ENCODE assay signal across 27 mouse cellular contexts in the genomic region with DNA sequence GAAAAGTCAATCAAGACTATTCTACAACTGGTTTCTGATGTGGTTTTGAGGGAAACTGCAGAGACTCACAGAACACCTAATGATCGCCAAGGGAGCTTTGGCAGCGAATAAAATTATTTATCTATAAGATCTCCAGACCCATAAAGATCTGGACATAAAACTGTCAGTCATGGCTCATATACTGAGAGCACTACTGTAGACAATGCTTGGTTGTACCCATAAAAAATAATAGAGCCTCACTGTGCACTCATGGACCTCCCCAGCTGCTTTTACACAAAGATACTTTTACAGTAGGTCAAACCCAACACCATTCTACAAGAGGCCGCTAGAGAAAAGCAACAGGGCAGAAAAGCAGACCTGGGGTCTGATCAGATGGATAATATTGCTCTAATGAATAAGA.
DNase-seq lines count a peak whose midpoint lies in the region; ATAC-seq lines count a peak whose summit lies in the region.
"Had no signal": no experiment of that assay in that cellular context is flagged by ENCODE, and none has a peak within 500 bp of the region (broad histone marks: within the 10 kb centered on the region; RNA-seq: fewer than 3 reads in every experiment).

No protein-coding gene starts in this region.

- no peak overlapping the region for H3K9ac ChIP-seq in kidney, embryonic 16.5 days (replicated peaks; ENCODE audit: low read length)
- no peak overlapping the region for H3K9ac ChIP-seq in neural tube, embryonic 12.5 days
- no peak overlapping the region for H3K9ac ChIP-seq in neural tube, embryonic 14.5 days (replicated peaks; ENCODE audit: low read depth, low read length)
- H3K9ac ChIP-seq: embryonic facial prominence, embryonic 13.5 days; forebrain, embryonic 12.5 days; forebrain, embryonic 15.5 days; heart, embryonic 13.5 days; hindbrain, embryonic 14.5 days had no signal

- H3K4me3 ChIP-seq in kidney, embryonic 16.5 days (ENCODE audit: low read length) = no peak overlapping the region
- no peak overlapping the region for H3K4me3 ChIP-seq in neural tube, embryonic 12.5 days
- no peak overlapping the region for H3K4me3 ChIP-seq in neural tube, embryonic 14.5 days (ENCODE audit: low read depth, low read length)
- H3K4me3 ChIP-seq: embryonic facial prominence, embryonic 10.5 days; embryonic facial prominence, embryonic 13.5 days; erythroblast, embryonic 14.5 days; forebrain, embryonic 12.5 days; forebrain, embryonic 15.5 days; heart, adult 2 months; heart, embryonic 10.5 days; heart, embryonic 13.5 days had no signal

- H3K27me3 ChIP-seq in kidney, embryonic 16.5 days (ENCODE audit: insufficient read depth, low read length) = no peaks in the 10 kb centered on the region
- no peaks in the 10 kb centered on the region for H3K27me3 ChIP-seq in neural tube, embryonic 12.5 days (replicated peaks)
- no peaks in the 10 kb centered on the region for H3K27me3 ChIP-seq in neural tube, embryonic 14.5 days (ENCODE audit: control insufficient read depth, insufficient read depth, low read length)
- H3K27me3 ChIP-seq: embryonic facial prominence, embryonic 13.5 days; forebrain, embryonic 12.5 days; forebrain, embryonic 15.5 days; heart, embryonic 13.5 days had no signal

- H3K27ac ChIP-seq in kidney, embryonic 16.5 days (ENCODE audit: low read length) = no peak overlapping the region
- no peak overlapping the region for H3K27ac ChIP-seq in neural tube, embryonic 12.5 days
- no peak overlapping the region for H3K27ac ChIP-seq in neural tube, embryonic 14.5 days (ENCODE audit: low read depth, low read length)
- H3K27ac ChIP-seq: embryonic facial prominence, embryonic 10.5 days; embryonic facial prominence, embryonic 13.5 days; forebrain, embryonic 12.5 days; forebrain, embryonic 15.5 days; heart, adult 2 months; heart, embryonic 10.5 days; heart, embryonic 13.5 days; hindbrain, embryonic 14.5 days had no signal

- no peaks in the 10 kb centered on the region for H3K36me3 ChIP-seq in kidney, embryonic 16.5 days (ENCODE audit: insufficient read depth, low read length)
- H3K36me3 ChIP-seq in neural tube, embryonic 12.5 days = no peaks in the 10 kb centered on the region
- H3K36me3 ChIP-seq in neural tube, embryonic 14.5 days (ENCODE audit: control insufficient read depth, insufficient read depth, low read length) = no peaks in the 10 kb centered on the region
- H3K36me3 ChIP-seq: embryonic facial prominence, embryonic 10.5 days; embryonic facial prominence, embryonic 13.5 days; forebrain, embryonic 12.5 days; forebrain, embryonic 15.5 days; heart, embryonic 10.5 days; heart, embryonic 13.5 days had no signal

- H3K4me2 ChIP-seq in kidney, embryonic 16.5 days (replicated peaks; ENCODE audit: low read depth, low read length) = no peak overlapping the region
- H3K4me2 ChIP-seq in neural tube, embryonic 12.5 days (replicated peaks) = no peak overlapping the region
- no peak overlapping the region for H3K4me2 ChIP-seq in neural tube, embryonic 14.5 days (ENCODE audit: low read depth, low read length)
- H3K4me2 ChIP-seq: embryonic facial prominence, embryonic 13.5 days; forebrain, embryonic 12.5 days; forebrain, embryonic 15.5 days; heart, embryonic 13.5 days; hindbrain, embryonic 14.5 days had no signal

- WGBS in kidney, embryonic 16.5 days = 38% methylated on average over 3 of the region's 3 CpGs
- 74% methylated on average over 3 of the region's 3 CpGs for WGBS in neural tube, embryonic 12.5 days
- 63% methylated on average over 3 of the region's 3 CpGs for WGBS in neural tube, embryonic 14.5 days

- H3K9me3 ChIP-seq in kidney, embryonic 16.5 days (ENCODE audit: low read length) = no peaks in the 10 kb centered on the region
- no peaks in the 10 kb centered on the region for H3K9me3 ChIP-seq in neural tube, embryonic 12.5 days
- H3K9me3 ChIP-seq in neural tube, embryonic 14.5 days (ENCODE audit: control insufficient read depth, low read length) = no peaks in the 10 kb centered on the region
- H3K9me3 ChIP-seq: embryonic facial prominence, embryonic 10.5 days; embryonic facial prominence, embryonic 13.5 days; forebrain, embryonic 12.5 days; forebrain, embryonic 15.5 days; heart, embryonic 10.5 days; heart, embryonic 13.5 days had no signal

- DNase-seq in kidney, adult 8-10 months = no peak
- DNase-seq in neural tube, embryonic 10.5 days (ENCODE audit: extremely low spot score, low spot score) = no peak
- no peak for DNase-seq in testis, postnatal 14 days (ENCODE audit: low spot score)
- DNase-seq: adrenal gland, adult 2 months; adrenal gland, postnatal 14 days; cerebellum, adult 11-12 months; cerebellum, adult 8-10 months; cerebellum, postnatal 10 days; cerebellum, postnatal 36 days; embryo, embryonic 11 days; gastrocnemius, postnatal 10 days; gastrocnemius, postnatal 36 days; heart, adult 2 months; heart, postnatal 14 days; heart, postnatal 4 days had no signal

- H3K4me1 ChIP-seq in kidney, embryonic 16.5 days (ENCODE audit: insufficient read depth, low read length) = no peaks in the 10 kb centered on the region
- no peaks in the 10 kb centered on the region for H3K4me1 ChIP-seq in neural tube, embryonic 12.5 days
- no peaks in the 10 kb centered on the region for H3K4me1 ChIP-seq in neural tube, embryonic 14.5 days (ENCODE audit: control insufficient read depth, insufficient read depth, low read length)
- H3K4me1 ChIP-seq: embryonic facial prominence, embryonic 10.5 days; embryonic facial prominence, embryonic 13.5 days; forebrain, embryonic 12.5 days; forebrain, embryonic 15.5 days; heart, embryonic 10.5 days; heart, embryonic 13.5 days had no signal

- peak; percentile 61; the same call in 1 of the 2 replicates for ATAC-seq in kidney, embryonic 16.5 days (ENCODE audit: low FRiP score, low TSS enrichment)
- peak; percentile 72; the same call in 1 of the 2 replicates for ATAC-seq in neural tube, embryonic 12.5 days (ENCODE audit: low FRiP score, low read depth)
- ATAC-seq in neural tube, embryonic 14.5 days (ENCODE audit: low read depth) = peak; percentile 65; the same call in 1 of the 2 replicates
- ATAC-seq: CD4-positive, CD25-positive, alpha-beta regulatory T cell, adult 4 months; forebrain, embryonic 15.5 days had no signal
